Mouse (Mus musculus): ENCODE data around the gene Pou2f3. TPM values are rescaled to one million over a fixed set of nuclear protein-coding genes. Genes with fewer than 3 reads are reported as not detected.

Pou2f3 gene
- polyA plus RNA-seq, 1 experiment from 2014 or later: not detected

DNA sequence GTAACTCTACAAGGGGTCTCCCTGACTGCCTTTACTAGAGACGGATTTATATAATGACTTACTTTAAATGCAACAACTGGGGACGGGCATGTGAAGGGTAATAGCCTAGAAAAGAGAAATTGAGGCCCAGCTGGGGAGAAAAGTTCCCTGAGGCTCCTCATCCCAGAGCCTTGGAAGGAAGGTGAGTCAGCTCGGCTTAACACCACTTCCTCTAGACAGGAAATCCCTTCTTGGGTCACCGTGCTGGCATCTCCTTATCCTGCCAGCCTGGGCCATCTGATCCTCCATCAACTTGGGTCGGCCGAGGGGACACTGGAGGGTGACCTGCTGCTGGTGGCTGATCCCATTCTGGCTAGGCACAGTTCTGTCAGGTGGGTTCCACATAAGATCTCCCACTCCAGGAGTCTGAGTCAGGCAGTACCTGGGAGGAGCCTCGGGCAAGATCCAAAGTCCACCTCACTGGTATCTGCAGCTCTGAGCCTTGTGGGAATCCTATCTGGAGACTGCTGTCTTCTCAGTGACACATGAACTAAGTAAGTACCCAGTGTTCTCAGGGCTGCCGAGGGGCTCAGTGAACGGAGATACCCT lies 16.5 kb upstream of the Pou2f3 start:
- Histone ChIP-seq H3K36me3 (ENCODE audit: control insufficient read depth, insufficient read depth, low read length) (no peaks in the 10 kb centered on the region), H3K27ac (ENCODE audit: low read length) (no peak overlapping the region), H3K9me3 (replicated peaks; ENCODE audit: control insufficient read depth, low read length, poor library complexity, severe bottlenecking) (no peaks in the 10 kb centered on the region), H3K4me2 (ENCODE audit: low read length) (no peak overlapping the region), H3K9ac (ENCODE audit: low read depth, low read length) (no peak overlapping the region), H3K27me3 (ENCODE audit: control insufficient read depth, insufficient read depth, low read depth, low read length) (no peaks in the 10 kb centered on the region), H3K4me1 (ENCODE audit: control insufficient read depth, insufficient read depth, low read length) (no peaks in the 10 kb centered on the region), H3K4me3 (ENCODE audit: low read depth, low read length) (no peak overlapping the region)
- WGBS: 74% methylated on average over 9 of the region's 9 CpGs
- ATAC-seq: no peak

DNA sequence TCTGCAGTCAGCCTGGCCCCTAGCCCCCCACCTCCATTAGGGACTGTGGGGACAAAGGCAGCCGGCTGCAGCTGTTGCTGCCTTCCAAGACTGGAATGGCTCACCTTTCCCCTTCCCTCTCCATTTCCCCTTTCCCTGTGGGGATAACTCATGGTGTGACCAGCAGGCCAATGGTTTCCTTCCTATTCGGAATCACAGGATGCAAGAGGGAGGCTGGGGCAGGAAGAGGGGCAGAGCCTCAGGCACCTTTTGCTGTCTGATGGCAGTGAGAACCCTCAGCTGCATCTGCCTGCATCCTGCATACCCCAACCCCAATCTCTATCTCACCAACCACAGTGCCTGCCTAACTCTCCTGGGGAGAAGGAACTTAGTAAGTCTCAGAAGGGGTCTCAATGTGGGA lies 15.3 kb upstream of the Pou2f3 start:
- ATAC-seq: no peak
- WGBS: 50% methylated on average over 2 of the region's 2 CpGs

DNA sequence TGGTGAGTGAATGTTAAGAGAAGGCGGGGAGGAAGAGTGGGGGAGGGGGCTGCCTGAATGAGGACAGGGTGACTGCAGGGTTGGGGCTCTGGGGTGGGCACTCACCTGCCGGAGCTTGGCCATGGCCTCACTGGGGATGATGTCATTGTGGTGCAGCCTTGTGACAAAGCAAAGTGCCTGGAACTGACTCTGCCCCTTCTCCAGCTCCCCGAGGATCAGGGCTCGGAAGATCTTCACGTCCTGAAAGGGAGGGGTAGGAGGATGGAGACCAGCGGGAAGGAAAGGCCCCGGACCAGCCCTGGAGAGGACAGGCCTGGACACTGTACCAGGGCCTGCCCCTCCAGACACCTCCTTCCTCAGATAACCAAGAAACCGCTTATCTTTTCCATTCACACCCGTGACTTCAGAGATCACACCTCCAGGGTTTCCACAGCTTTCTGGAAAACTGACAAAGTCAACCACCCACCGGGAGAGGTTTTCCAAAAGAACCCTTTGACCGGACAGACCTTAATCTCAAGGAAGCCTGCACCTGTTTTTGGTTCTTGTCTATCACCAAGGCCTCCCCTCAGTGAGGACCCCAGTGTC lies 14.7 kb upstream of the Pou2f3 start:
- Histone ChIP-seq H3K27ac (ENCODE audit: low read length) (no peak overlapping the region), H3K36me3 (ENCODE audit: control insufficient read depth, insufficient read depth, low read length) (no peaks in the 10 kb centered on the region), H3K4me3 (ENCODE audit: low read depth, low read length) (no peak overlapping the region), H3K27me3 (ENCODE audit: control insufficient read depth, insufficient read depth, low read depth, low read length) (no peaks in the 10 kb centered on the region), H3K4me2 (ENCODE audit: low read length) (no peak overlapping the region), H3K9me3 (replicated peaks; ENCODE audit: control insufficient read depth, low read length, poor library complexity, severe bottlenecking) (no peaks in the 10 kb centered on the region), H3K9ac (ENCODE audit: low read depth, low read length) (no peak overlapping the region), H3K4me1 (ENCODE audit: control insufficient read depth, insufficient read depth, low read length) (no peaks in the 10 kb centered on the region)
- 58% methylated on average over 11 of the region's 11 CpGs for whole genome bisulfite sequencing
- no peak for ATAC-seq

More for the DNA sequence above, 15.3 kb upstream of the Pou2f3 start:
- no peak overlapping the region for H3K9ac ChIP-seq (ENCODE audit: low read depth, low read length)
- H3K27me3 ChIP-seq (ENCODE audit: control insufficient read depth, insufficient read depth, low read depth, low read length): no peaks in the 10 kb centered on the region
- H3K9me3 ChIP-seq (replicated peaks; ENCODE audit: control insufficient read depth, low read length, poor library complexity, severe bottlenecking): no peaks in the 10 kb centered on the region
- no peak overlapping the region for H3K4me2 ChIP-seq (ENCODE audit: low read length)
- H3K27ac ChIP-seq (ENCODE audit: low read length): no peak overlapping the region
- no peaks in the 10 kb centered on the region for H3K4me1 ChIP-seq (ENCODE audit: control insufficient read depth, insufficient read depth, low read length)
- H3K4me3 ChIP-seq (ENCODE audit: low read depth, low read length): no peak overlapping the region
- H3K36me3 ChIP-seq (ENCODE audit: control insufficient read depth, insufficient read depth, low read length): no peaks in the 10 kb centered on the region

DNA sequence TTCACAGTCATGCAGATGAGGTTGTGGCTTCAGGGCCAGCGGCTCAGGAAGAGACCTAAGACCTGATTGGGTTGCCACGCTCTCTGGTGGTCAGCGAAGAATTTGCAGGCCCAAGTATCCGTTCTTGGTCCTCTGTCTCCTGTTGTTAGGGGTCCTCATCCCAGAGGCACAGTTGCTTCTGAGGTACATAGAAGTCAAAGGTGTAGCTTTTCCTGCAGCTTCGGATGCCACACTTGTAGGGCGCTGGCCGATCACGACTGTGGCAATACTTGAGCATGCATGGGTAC lies 12.2 kb upstream of the Pou2f3 start:
- no peak overlapping the region for H3K4me2 ChIP-seq (ENCODE audit: low read length)
- WGBS: 36% methylated on average over 8 of the region's 8 CpGs
- no peak overlapping the region for H3K27ac ChIP-seq (ENCODE audit: low read length)
- ATAC-seq: no peak
- H3K36me3 ChIP-seq (ENCODE audit: control insufficient read depth, insufficient read depth, low read length): no peaks in the 10 kb centered on the region
- no peak overlapping the region for H3K9ac ChIP-seq (ENCODE audit: low read depth, low read length)
- no peaks in the 10 kb centered on the region for H3K27me3 ChIP-seq (ENCODE audit: control insufficient read depth, insufficient read depth, low read depth, low read length)
- H3K9me3 ChIP-seq (replicated peaks; ENCODE audit: control insufficient read depth, low read length, poor library complexity, severe bottlenecking): no peaks in the 10 kb centered on the region
- H3K4me3 ChIP-seq (ENCODE audit: low read depth, low read length): no peak overlapping the region
- H3K4me1 ChIP-seq (ENCODE audit: control insufficient read depth, insufficient read depth, low read length): no peaks in the 10 kb centered on the region

DNA sequence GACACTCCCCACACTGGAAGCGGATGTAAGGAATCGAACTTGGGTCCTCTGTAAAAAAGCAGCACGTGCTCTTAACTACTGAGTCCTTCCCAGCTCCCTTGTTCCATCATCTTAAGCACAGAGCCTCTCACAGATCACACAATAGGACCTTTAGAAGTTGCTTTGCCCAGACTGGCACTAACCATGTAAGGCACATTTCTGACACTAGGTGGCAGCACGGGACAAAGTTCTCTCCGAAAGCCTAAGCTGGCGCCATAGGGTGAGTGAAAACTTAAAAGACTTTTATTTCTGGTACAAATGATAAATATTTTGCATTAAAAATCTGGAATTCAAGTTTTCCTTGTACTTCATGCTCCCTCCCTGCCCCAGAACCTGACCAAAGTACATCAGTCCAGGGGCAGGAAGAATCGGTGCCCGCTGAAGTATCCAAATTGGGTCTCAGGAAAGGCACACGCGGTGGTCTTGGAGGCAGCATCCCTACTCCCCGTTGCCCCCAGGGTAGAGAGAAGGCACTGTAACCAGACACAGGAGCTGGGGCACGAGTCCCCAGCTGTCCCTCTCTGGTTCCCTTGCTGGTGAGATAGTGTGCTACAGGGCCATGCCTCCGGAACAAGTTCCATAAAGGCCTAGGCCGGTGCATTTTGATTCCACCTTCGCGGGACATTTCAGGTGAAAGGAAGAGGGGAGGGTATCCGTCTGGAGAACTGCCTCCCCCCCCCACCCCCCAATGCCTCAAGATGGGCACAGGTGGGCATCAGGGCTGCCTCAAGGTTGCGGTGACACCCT lies 11.7 kb upstream of the Pou2f3 start:
- WGBS: 31% methylated on average over 17 of the region's 18 CpGs
- H3K4me3 ChIP-seq (ENCODE audit: low read depth, low read length): no peak overlapping the region
- no peak overlapping the region for H3K4me2 ChIP-seq (ENCODE audit: low read length)
- H3K27me3 ChIP-seq (ENCODE audit: control insufficient read depth, insufficient read depth, low read depth, low read length): no peaks in the 10 kb centered on the region
- no peaks in the 10 kb centered on the region for H3K4me1 ChIP-seq (ENCODE audit: control insufficient read depth, insufficient read depth, low read length)
- ATAC-seq: peak; percentile 76; the same call in 1 of the 2 replicates
- no peaks in the 10 kb centered on the region for H3K9me3 ChIP-seq (replicated peaks; ENCODE audit: control insufficient read depth, low read length, poor library complexity, severe bottlenecking)
- H3K27ac ChIP-seq (ENCODE audit: low read length): no peak overlapping the region
- H3K36me3 ChIP-seq (ENCODE audit: control insufficient read depth, insufficient read depth, low read length): no peaks in the 10 kb centered on the region
- H3K9ac ChIP-seq (ENCODE audit: low read depth, low read length): no peak overlapping the region

DNA sequence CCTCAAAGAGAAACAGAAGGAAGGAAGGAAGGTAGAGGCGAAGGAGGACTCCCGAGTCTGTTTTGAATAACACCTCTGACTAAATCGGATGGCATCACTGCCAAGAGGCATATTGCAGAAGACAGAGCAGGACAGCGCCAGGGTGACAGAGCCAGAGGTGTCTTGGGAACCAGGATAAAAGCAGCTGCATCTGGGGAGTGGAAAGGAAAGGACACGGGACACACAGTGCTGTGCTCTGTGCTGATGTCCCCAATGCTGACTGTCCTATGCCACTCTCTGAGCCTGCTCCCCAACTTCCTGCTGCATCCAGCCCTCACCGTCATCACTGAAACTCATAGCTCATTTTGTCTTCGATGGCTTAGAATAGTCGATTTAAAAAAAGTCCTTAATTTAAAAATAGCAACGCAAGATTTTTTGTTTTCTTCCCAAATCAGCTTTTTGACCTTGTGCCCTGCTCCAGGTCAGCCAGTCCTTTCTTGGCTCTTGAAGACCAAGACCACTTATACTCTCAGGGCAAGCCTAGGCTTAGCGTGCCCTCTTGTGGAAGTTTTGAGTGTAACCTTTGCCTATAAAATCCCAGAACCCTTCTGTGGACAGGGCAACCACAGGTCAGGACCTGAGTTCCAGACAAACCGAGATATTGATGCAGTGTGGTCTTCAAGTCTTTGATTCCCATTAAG lies 742 bp upstream of the Pou2f3 start:
- H3K36me3 ChIP-seq (ENCODE audit: control insufficient read depth, insufficient read depth, low read length): no peaks in the 10 kb centered on the region
- no peaks in the 10 kb centered on the region for H3K9me3 ChIP-seq (replicated peaks; ENCODE audit: control insufficient read depth, low read length, poor library complexity, severe bottlenecking)
- H3K4me3 ChIP-seq (ENCODE audit: low read depth, low read length): no peak overlapping the region
- no peak overlapping the region for H3K4me2 ChIP-seq (ENCODE audit: low read length)
- 25% methylated on average over 11 of the region's 11 CpGs for WGBS
- H3K9ac ChIP-seq (ENCODE audit: low read depth, low read length): 0 out of 2 replicates have a peak overlapping the region, but pooled peaks have one; percentile 25
- 0 out of 2 replicates have a peak, but pooled peaks cover 8% of the 10 kb centered on the region for H3K4me1 ChIP-seq (ENCODE audit: control insufficient read depth, insufficient read depth, low read length)
- peaks cover 2% of the 10 kb centered on the region for H3K27me3 ChIP-seq (ENCODE audit: control insufficient read depth, insufficient read depth, low read depth, low read length)
- ATAC-seq: peak; percentile 66
- no peak overlapping the region for H3K27ac ChIP-seq (ENCODE audit: low read length)

DNA sequence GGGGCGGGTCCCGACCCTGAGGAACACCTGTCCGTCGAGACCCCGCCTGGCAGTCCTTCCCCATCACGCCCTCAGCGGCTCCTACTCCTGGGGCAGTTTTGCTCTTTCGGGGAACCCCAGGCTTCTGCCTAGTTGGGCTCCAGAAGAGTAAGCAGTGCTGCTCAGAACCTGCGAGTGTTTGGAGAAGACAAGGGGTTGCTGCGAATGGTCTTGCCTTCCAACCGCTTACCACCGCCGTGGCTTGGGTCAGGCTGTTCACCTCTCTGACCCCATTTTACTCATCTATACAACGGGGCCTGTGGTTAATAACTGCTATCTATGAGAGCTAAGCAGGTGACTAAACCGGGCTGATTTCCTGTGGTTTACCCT lies 4.2 kb downstream of the Pou2f3 start:
- peaks cover 23% of the 10 kb centered on the region for H3K27me3 ChIP-seq (ENCODE audit: control insufficient read depth, insufficient read depth, low read depth, low read length)
- WGBS: 3% methylated on average over 15 of the region's 15 CpGs
- peaks cover 17% of the 10 kb centered on the region for H3K4me1 ChIP-seq (ENCODE audit: control insufficient read depth, insufficient read depth, low read length)
- no peaks in the 10 kb centered on the region for H3K9me3 ChIP-seq (replicated peaks; ENCODE audit: control insufficient read depth, low read length, poor library complexity, severe bottlenecking)
- ATAC-seq: no peak
- H3K9ac ChIP-seq (ENCODE audit: low read depth, low read length): peak overlapping the region; percentile 8; the same call in 1 of the 2 replicates
- H3K27ac ChIP-seq (ENCODE audit: low read length): no peak overlapping the region
- no peaks in the 10 kb centered on the region for H3K36me3 ChIP-seq (ENCODE audit: control insufficient read depth, insufficient read depth, low read length)
- peak overlapping the region; percentile 26 for H3K4me3 ChIP-seq (ENCODE audit: low read depth, low read length)
- peak overlapping the region; percentile 56 for H3K4me2 ChIP-seq (ENCODE audit: low read length)

DNA sequence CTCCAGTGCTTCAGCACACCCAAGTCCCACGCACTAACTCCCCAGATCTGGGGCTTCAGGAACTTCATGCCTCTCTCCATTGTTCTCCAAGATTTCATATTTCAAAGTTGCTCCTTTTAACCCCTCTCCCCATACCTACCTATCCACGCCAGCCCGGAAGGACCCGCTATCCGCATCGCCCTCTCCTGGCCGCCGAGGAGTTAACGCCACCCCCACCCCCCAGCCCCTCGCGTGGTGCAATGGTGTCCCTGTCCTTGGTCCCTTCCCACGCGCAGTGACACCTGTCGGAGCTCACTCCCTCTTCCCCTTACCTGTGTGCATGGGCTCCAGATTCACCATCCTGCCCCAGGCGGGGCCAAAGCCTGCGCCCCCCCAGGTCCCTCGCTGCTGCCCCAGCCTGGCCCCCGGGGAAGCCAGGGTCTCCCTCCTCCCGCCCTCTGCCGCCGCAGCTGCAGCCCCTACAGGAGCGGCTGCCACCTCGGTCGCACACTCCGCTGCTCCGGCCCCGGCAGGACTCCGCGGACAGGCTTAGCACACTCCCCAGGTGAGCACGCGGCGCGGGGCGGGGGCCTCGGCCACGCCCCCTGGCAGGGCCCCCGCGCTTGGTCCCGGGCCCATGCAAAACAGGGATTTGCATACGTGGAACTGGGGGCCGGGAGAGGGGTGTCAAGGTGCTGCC lies 4.7 kb downstream of the Pou2f3 start:
- Histone ChIP-seq H3K27ac (ENCODE audit: low read length) (no peak overlapping the region), H3K27me3 (ENCODE audit: control insufficient read depth, insufficient read depth, low read depth, low read length) (peaks cover 23% of the 10 kb centered on the region), H3K4me2 (ENCODE audit: low read length) (peak overlapping the region; percentile 56), H3K4me1 (ENCODE audit: control insufficient read depth, insufficient read depth, low read length) (peaks cover 15% of the 10 kb centered on the region), H3K4me3 (ENCODE audit: low read depth, low read length) (peak overlapping the region; percentile 26), H3K36me3 (ENCODE audit: control insufficient read depth, insufficient read depth, low read length) (no peaks in the 10 kb centered on the region), H3K9me3 (replicated peaks; ENCODE audit: control insufficient read depth, low read length, poor library complexity, severe bottlenecking) (no peaks in the 10 kb centered on the region), H3K9ac (ENCODE audit: low read depth, low read length) (peak overlapping the region; percentile 8; the same call in 1 of the 2 replicates)
- WGBS: 2% methylated on average over 41 of the region's 41 CpGs
- ATAC-seq: no peak
